ENCODE assay signal across 33 mouse cellular contexts in the genomic region with DNA sequence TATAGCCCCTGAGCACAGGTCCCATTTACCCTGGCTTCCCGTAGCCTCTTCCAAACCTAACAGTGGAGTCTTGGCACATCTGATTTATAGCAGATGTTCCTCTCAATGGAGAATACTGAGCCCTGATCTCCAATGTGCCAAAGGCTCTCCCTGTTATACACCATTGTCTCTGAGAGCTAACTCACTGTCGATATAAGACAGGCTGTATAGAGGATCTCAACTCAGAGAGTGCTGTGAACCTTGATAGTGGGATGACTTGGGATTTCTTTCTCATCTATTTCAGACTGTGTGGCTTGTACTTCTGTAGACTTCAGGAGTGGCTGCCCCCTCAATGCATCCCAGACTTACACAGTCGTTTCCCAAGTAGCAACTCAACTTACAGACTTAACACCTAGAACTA. TPM values are rescaled to one million over a fixed set of nuclear protein-coding genes. Genes with fewer than 3 reads are reported as not detected.
DNase-seq lines count a peak whose midpoint lies in the region; ATAC-seq and TF ChIP-seq lines count a peak whose summit lies in the region.
"Had no signal": no experiment of that assay in that cellular context is flagged by ENCODE, and none has a peak within 500 bp of the region (broad histone marks: within the 10 kb centered on the region; RNA-seq: fewer than 3 reads in every experiment).

No protein-coding gene starts in this region.

- H3K27me3 ChIP-seq in kidney, embryonic 15.5 days: no peaks in the 10 kb centered on the region
- H3K27me3 ChIP-seq in limb, embryonic 11.5 days (ENCODE audit: control insufficient read depth, insufficient read depth, low read length): no peaks in the 10 kb centered on the region
- no peaks in the 10 kb centered on the region for H3K27me3 ChIP-seq in limb, embryonic 10.5 days (ENCODE audit: low read depth, poor library complexity, severe bottlenecking)
- no peaks in the 10 kb centered on the region for H3K27me3 ChIP-seq in CH12.LX (replicated peaks)
- no peaks in the 10 kb centered on the region for H3K27me3 ChIP-seq in embryonic facial prominence, embryonic 10.5 days (replicated peaks; ENCODE audit: low read depth, poor library complexity, severe bottlenecking)
- H3K27me3 ChIP-seq: embryonic facial prominence, embryonic 12.5 days; embryonic facial prominence, embryonic 15.5 days; hindbrain, embryonic 12.5 days; hindbrain, embryonic 15.5 days had no signal

- H3K79me2 ChIP-seq in CH12.LX (replicated peaks; ENCODE audit: control insufficient read depth, extremely low read depth, insufficient read depth, poor library complexity, severe bottlenecking): no peaks in the 10 kb centered on the region

- no peak for DNase-seq in kidney, postnatal 36 days
- no peak for DNase-seq in limb, embryonic 11.5 days (ENCODE audit: low spot score)
- DNase-seq in limb, embryonic 10.5 days (ENCODE audit: low spot score): no peak
- DNase-seq in CH12.LX (ENCODE audit: extremely low read depth): no peak
- no peak for DNase-seq in ES-E14 (ENCODE audit: low read depth, low spot score)
- no peak for DNase-seq in embryonic facial prominence, embryonic 10.5 days (ENCODE audit: low spot score)
- DNase-seq: adrenal gland, postnatal 10 days; adrenal gland, postnatal 36 days; cerebellum, adult 18-20 months; cerebellum, adult 9-10 months; cerebellum, postnatal 14 days; forebrain, postnatal 0 days; gastrocnemius, postnatal 25 days had no signal

- no peak overlapping the region for H3K4me3 ChIP-seq in kidney, embryonic 15.5 days (replicated peaks)
- no peak overlapping the region for H3K4me3 ChIP-seq in limb, embryonic 11.5 days (ENCODE audit: low read depth, low read length)
- H3K4me3 ChIP-seq in limb, embryonic 10.5 days: no peak overlapping the region
- H3K4me3 ChIP-seq in CH12.LX (replicated peaks in 1 of 3; ENCODE audit: low read depth in 2 of 3, low read length in 2 of 3, poor library complexity in 1 of 3) (no peak overlapping the region), ES-E14 (ENCODE audit: insufficient read depth in 1 of 2, low read depth in 1 of 2, low read length in 2 of 2, poor library complexity in 1 of 2, severe bottlenecking in 1 of 2) (no peak overlapping the region)
- H3K4me3 ChIP-seq in embryonic facial prominence, embryonic 10.5 days: no peak overlapping the region
- H3K4me3 ChIP-seq: embryonic facial prominence, embryonic 12.5 days; embryonic facial prominence, embryonic 15.5 days; hindbrain, embryonic 12.5 days; hindbrain, embryonic 15.5 days had no signal

- H3K4me2 ChIP-seq in kidney, embryonic 15.5 days: no peak overlapping the region
- no peak overlapping the region for H3K4me2 ChIP-seq in limb, embryonic 11.5 days (ENCODE audit: low read depth, severe bottlenecking)
- H3K4me2 ChIP-seq in CH12.LX (ENCODE audit: insufficient read depth, low read depth, poor library complexity, severe bottlenecking): peak overlapping the region; percentile 91; the same call in 1 of the 2 replicates
- H3K4me2 ChIP-seq: embryonic facial prominence, embryonic 12.5 days; embryonic facial prominence, embryonic 15.5 days; heart, embryonic 11.5 days; hindbrain, embryonic 12.5 days; hindbrain, embryonic 15.5 days had no signal

- TF ChIP-seq CTCF in CH12.LX (conservative IDR thresholded peaks at IDR 0.05 in 1 of 2, IDR thresholded peaks at IDR 0.05 in 1 of 2; ENCODE audit: low read depth in 2 of 2, low read length in 2 of 2): no peak

- in situ Hi-C loops in CH12.LX (cut with MboI; ENCODE audit: low pct_ligation_motif_present, low pct_unique_long_range_greater_than_20kb, low sequenced_read_pairs) (no loop called here), ES-E14 (cut with MboI; ENCODE audit: low sequenced_read_pairs in 2 of 2, unreplicated experiment in 2 of 2) (no loop called here)

- H3K9ac ChIP-seq in kidney, embryonic 15.5 days: no peak overlapping the region
- no peak overlapping the region for H3K9ac ChIP-seq in limb, embryonic 11.5 days (ENCODE audit: low read length)
- H3K9ac ChIP-seq in CH12.LX (ENCODE audit: insufficient read depth, low read depth): no peak overlapping the region
- H3K9ac ChIP-seq in ES-E14 (ENCODE audit: insufficient read depth, low read depth, low read length, poor library complexity, severe bottlenecking): peak overlapping the region; percentile 2; the same call in 1 of the 2 replicates
- H3K9ac ChIP-seq: embryonic facial prominence, embryonic 12.5 days; embryonic facial prominence, embryonic 15.5 days; forebrain, postnatal 0 days; hindbrain, embryonic 12.5 days; hindbrain, embryonic 15.5 days had no signal

- no peak for TF ChIP-seq EP300 in CH12.LX (IDR thresholded peaks at IDR 0.05; ENCODE audit: low read length)

- peak overlapping the region; percentile 56; the same call in 1 of the 2 replicates for H3K27ac ChIP-seq in kidney, embryonic 15.5 days
- H3K27ac ChIP-seq in limb, embryonic 11.5 days (replicated peaks; ENCODE audit: low read depth, low read length): no peak overlapping the region
- no peak overlapping the region for H3K27ac ChIP-seq in limb, embryonic 10.5 days
- H3K27ac ChIP-seq in CH12.LX (ENCODE audit: insufficient read depth, low read depth) (no peak overlapping the region), ES-E14 (ENCODE audit: insufficient read depth, low read depth, low read length, poor library complexity, severe bottlenecking) (no peak overlapping the region)
- no peak overlapping the region for H3K27ac ChIP-seq in embryonic facial prominence, embryonic 10.5 days (replicated peaks)
- H3K27ac ChIP-seq: embryonic facial prominence, embryonic 12.5 days; embryonic facial prominence, embryonic 15.5 days; hindbrain, embryonic 12.5 days; hindbrain, embryonic 15.5 days had no signal

- ATAC-seq in kidney, embryonic 15.5 days (replicated peaks; ENCODE audit: low FRiP score): peak; percentile 57
- ATAC-seq in limb, embryonic 11.5 days (ENCODE audit: insufficient number of reproducible peaks, low FRiP score, low TSS enrichment, low read depth): 0 out of 2 replicates have a peak, but pooled peaks have one; percentile 54
- ATAC-seq: CD4-positive, CD25-positive, alpha-beta regulatory T cell, adult 4 months; forebrain, embryonic 14.5 days; forebrain, postnatal 0 days; Patski had no signal

- dilution Hi-C loops in CH12.LX (cut with MboI; ENCODE audit: extremely low pct_ligation_motif_present, extremely low pct_unique_long_range_greater_than_20kb, low sequenced_read_pairs): no loop called here

- TF ChIP-seq RAD21 in CH12.LX (IDR thresholded peaks at IDR 0.05; ENCODE audit: low read depth, low read length): no peak

- peaks cover 13% of the 10 kb centered on the region for H3K4me1 ChIP-seq in kidney, embryonic 15.5 days
- no peaks in the 10 kb centered on the region for H3K4me1 ChIP-seq in limb, embryonic 11.5 days (ENCODE audit: control insufficient read depth, insufficient read depth, low read length)
- H3K4me1 ChIP-seq in limb, embryonic 10.5 days: peaks cover 2% of the 10 kb centered on the region; the same call in 1 of the 2 replicates
- H3K4me1 ChIP-seq in CH12.LX (ENCODE audit: control insufficient read depth in 1 of 2, insufficient read depth in 2 of 2) (peaks cover 2 to 9% of the 10 kb centered on the region in 2 experiments; a peak in 2 of 4 replicates), ES-E14 (ENCODE audit: control insufficient read depth in 2 of 2, insufficient read depth in 2 of 2, low read length in 2 of 2, poor library complexity in 1 of 2) (no peaks in the 10 kb centered on the region; a peak in 1 of 4 replicates)
- no peaks in the 10 kb centered on the region for H3K4me1 ChIP-seq in embryonic facial prominence, embryonic 10.5 days
- H3K4me1 ChIP-seq: embryonic facial prominence, embryonic 15.5 days; hindbrain, embryonic 12.5 days; hindbrain, embryonic 15.5 days had no signal

- no peaks in the 10 kb centered on the region for H3K9me3 ChIP-seq in kidney, embryonic 15.5 days (replicated peaks)
- H3K9me3 ChIP-seq in limb, embryonic 11.5 days (ENCODE audit: control insufficient read depth, low read length): no peaks in the 10 kb centered on the region
- H3K9me3 ChIP-seq in limb, embryonic 10.5 days (replicated peaks): no peaks in the 10 kb centered on the region
- H3K9me3 ChIP-seq in CH12.LX (replicated peaks; ENCODE audit: low read length) (no peaks in the 10 kb centered on the region), ES-E14 (ENCODE audit: control insufficient read depth, insufficient read depth, low read depth, low read length) (no peaks in the 10 kb centered on the region)
- H3K9me3 ChIP-seq in embryonic facial prominence, embryonic 10.5 days: no peaks in the 10 kb centered on the region
- H3K9me3 ChIP-seq: embryonic facial prominence, embryonic 12.5 days; embryonic facial prominence, embryonic 15.5 days; G1E; hindbrain, embryonic 12.5 days had no signal

- 43% methylated on average over 3 of the region's 3 CpGs for WGBS in kidney, embryonic 15.5 days
- 87% methylated on average over 3 of the region's 3 CpGs for WGBS in limb, embryonic 11.5 days
- WGBS in limb, embryonic 10.5 days: 78% methylated on average over 3 of the region's 3 CpGs
- 81% methylated on average over 3 of the region's 3 CpGs for WGBS in embryonic facial prominence, embryonic 10.5 days

- no peak for TF ChIP-seq POLR2A in CH12.LX (IDR thresholded peaks at IDR 0.05; ENCODE audit: low read depth, low read length)

- no peaks in the 10 kb centered on the region for H3K36me3 ChIP-seq in kidney, embryonic 15.5 days
- no peaks in the 10 kb centered on the region for H3K36me3 ChIP-seq in limb, embryonic 11.5 days (ENCODE audit: control insufficient read depth, insufficient read depth, low read length)
- no peaks in the 10 kb centered on the region for H3K36me3 ChIP-seq in limb, embryonic 10.5 days
- H3K36me3 ChIP-seq in CH12.LX (replicated peaks in 1 of 2; ENCODE audit: control insufficient read depth in 1 of 2, insufficient read depth in 1 of 2, low read length in 1 of 2) (no peaks in the 10 kb centered on the region), ES-E14 (ENCODE audit: control insufficient read depth, insufficient read depth, low read length, poor library complexity, severe bottlenecking) (no peaks in the 10 kb centered on the region)
- no peaks in the 10 kb centered on the region for H3K36me3 ChIP-seq in embryonic facial prominence, embryonic 10.5 days (replicated peaks)
- H3K36me3 ChIP-seq: embryonic facial prominence, embryonic 12.5 days; embryonic facial prominence, embryonic 15.5 days; G1E had no signal

RNA-seq across cellular contexts. Expression of gene Zar1l, which starts 27.7 kb away (rescaled TPM):
- polyA plus RNA-seq in kidney, embryonic 15.5 days (2015; fragmentation: Nextera tagmentation; extraction: Ambion mirVana): not detected in 2 replicates
- polyA plus RNA-seq in limb, embryonic 11.5 days (2014; fragmentation: Nextera tagmentation; extraction: Ambion mirVana): not detected in 2 replicates
- not detected in 2 replicates for polyA plus RNA-seq in limb, embryonic 10.5 days (2016; fragmentation: Nextera tagmentation; extraction: Ambion mirVana)
- total RNA-seq in CH12.LX (2012; rRNA removed): not detected in 2 replicates
- total RNA-seq in CH12.LX (2014; rRNA removed): not detected in 2 replicates
- not detected in 2 replicates for polyA plus RNA-seq in CH12.LX (2012; ENCODE audit: insufficient read length, low read depth)
- total RNA-seq in ES-E14 (2012; rRNA removed): not detected in 2 replicates
- polyA plus RNA-seq in embryonic facial prominence, embryonic 10.5 days (2016; fragmentation: Nextera tagmentation; extraction: Ambion mirVana): not detected in 2 replicates
- total RNA-seq: adrenal gland, adult 18-20 months; adrenal gland, postnatal 10 days; adrenal gland, postnatal 36 days; G1E; gastrocnemius, adult 8-10 months; gastrocnemius, postnatal 25 days; heart, adult 8-10 months; heart, postnatal 25 days; hematopoietic stem cell, adult 5-6 weeks had no signal
- polyA plus RNA-seq: C2C12; CD4-positive, CD25-positive, alpha-beta regulatory T cell, adult 4 months; embryonic facial prominence, embryonic 12.5 days; embryonic facial prominence, embryonic 15.5 days; forebrain, embryonic 11.5 days; forebrain, embryonic 14.5 days; forebrain, postnatal 0 days; G1E; gonadal fat pad, adult 2 months; heart, embryonic 11.5 days; heart, embryonic 14.5 days; heart, postnatal 0 days; hindbrain, embryonic 12.5 days; hindbrain, embryonic 15.5 days; Patski had no signal

RNA-seq across cellular contexts. Expression of gene Brca2, which starts 32.1 kb away (rescaled TPM):
- 24.0 and 27.4 TPM in 2 replicates for polyA plus RNA-seq in kidney, embryonic 15.5 days (2015; fragmentation: Nextera tagmentation; extraction: Ambion mirVana)
- 32.9 and 38.2 TPM in 2 replicates for polyA plus RNA-seq in limb, embryonic 11.5 days (2014; fragmentation: Nextera tagmentation; extraction: Ambion mirVana)
- polyA plus RNA-seq in limb, embryonic 10.5 days (2016; fragmentation: Nextera tagmentation; extraction: Ambion mirVana): 38.7 and 46.6 TPM in 2 replicates
- 17.1 and 21.5 TPM in 2 replicates for total RNA-seq in CH12.LX (2012; rRNA removed)
- total RNA-seq in CH12.LX (2014; rRNA removed): 13.8 and 17.3 TPM in 2 replicates
- 21.9 and 24.0 TPM in 2 replicates for polyA plus RNA-seq in CH12.LX (2012; ENCODE audit: insufficient read length, low read depth)
- total RNA-seq in ES-E14 (2012; rRNA removed): 49.7 and 77.9 TPM in 2 replicates
- polyA plus RNA-seq in embryonic facial prominence, embryonic 10.5 days (2016; fragmentation: Nextera tagmentation; extraction: Ambion mirVana): 40.8 and 42.5 TPM in 2 replicates
